Mouse (Mus musculus): ENCODE measurements around the gene Cerk.
A peak's percentile ranks its signal among the peaks of the same experiment; 100 is the strongest.
"Not testable (repeated sequence)": the region's sequence is repeated elsewhere in the genome, so short reads cannot be mapped to it uniquely, and the experiment has no call there.

Cerk gene

DNA sequence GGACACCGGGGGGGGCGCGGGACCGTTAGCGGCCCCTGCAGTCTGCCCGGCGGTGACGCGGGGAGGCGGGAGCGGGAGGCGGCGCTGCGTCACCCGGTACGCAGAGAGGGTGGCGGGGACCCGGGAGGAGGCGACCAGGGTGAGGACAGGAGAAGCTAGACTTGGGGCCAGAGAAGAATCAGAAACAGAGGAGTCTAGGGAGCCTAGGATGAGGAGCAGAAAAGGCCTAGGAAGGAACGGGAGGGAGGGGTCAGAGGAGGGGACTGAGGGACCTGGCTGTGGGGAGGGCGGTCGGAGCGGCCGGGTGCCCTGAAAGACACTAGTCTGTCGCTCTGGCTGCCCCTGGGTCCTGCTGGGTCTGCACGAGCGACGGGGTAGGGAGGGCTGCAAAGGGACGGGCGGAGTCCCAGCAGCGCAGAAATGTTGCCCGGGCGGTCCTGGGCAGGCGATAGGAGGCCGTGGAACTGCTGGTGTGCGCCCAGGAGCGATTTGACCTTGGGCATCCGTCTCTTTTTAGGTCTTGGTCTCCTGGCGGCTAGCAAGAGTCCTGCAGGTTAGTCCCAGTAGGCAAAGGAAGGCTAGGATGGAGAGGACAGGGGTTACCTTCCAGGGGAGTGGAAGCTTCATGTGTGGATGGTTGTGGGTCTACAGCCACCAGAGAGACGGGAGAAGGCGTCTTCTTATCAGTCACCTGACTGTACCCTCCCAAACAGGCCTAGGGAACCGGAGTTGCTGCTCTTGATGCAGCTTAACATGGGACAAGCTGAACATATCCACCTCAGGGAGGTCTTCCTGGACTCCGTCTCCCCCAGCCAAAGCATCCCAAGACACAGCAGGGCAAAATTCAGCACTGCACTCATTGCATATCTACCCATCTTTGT, at the start of gene Cerk:
Gene Cerk, minus strand, starts transcription at position 453 of the 881 bp plus-strand sequence.
- ATAC-seq (ENCODE audit: insufficient number of reproducible peaks, low FRiP score, low TSS enrichment), result peak; percentile 60

DNA sequence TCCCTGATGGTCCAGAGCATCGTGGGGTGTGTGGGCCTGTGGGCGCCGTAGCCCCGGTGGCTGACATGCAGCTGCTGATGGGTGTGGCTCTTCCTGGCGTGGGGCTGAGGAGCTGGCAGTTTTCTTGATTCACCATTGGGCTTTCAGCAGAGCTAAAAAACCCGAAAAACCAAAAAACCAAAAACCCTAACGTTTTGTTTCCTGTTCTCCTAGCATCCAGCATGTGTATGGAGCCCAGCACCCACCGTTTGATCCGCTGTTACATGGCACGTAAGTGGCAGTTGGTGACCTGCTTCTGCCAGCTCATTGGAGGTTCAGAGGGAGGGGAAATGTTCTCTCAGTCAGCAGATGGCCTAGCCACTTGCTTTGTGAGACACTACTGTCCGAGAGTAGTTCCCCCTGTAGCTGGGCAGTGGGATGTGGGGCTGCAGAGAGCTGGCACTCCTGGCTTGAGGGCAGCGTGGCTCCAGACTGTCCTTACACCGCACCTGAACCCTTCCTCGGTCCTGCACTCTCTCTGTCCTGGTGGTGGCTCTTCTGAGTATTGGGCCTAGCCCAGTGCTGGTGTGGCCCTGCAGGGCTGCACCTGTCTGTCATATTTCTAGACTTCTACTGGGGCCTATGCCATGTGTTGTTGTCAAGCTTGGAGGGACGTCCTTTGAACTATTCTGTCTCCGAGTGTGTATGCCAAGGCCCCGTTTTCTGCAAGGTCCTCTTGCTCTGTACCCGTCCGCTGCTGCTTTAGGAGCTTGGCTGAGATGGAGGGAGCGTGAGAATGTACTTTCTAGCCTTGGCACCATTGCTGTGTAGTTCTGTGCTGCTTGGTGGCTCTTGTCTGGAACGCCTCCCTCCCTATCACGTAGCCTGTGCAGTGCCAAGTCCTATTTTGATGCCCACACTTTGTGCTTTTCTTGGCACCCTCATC, 48.8 kb upstream of the Cerk start:
- peak; percentile 23; the same call in 1 of the 2 replicates for ATAC-seq (ENCODE audit: insufficient number of reproducible peaks, low FRiP score, low TSS enrichment)

DNA sequence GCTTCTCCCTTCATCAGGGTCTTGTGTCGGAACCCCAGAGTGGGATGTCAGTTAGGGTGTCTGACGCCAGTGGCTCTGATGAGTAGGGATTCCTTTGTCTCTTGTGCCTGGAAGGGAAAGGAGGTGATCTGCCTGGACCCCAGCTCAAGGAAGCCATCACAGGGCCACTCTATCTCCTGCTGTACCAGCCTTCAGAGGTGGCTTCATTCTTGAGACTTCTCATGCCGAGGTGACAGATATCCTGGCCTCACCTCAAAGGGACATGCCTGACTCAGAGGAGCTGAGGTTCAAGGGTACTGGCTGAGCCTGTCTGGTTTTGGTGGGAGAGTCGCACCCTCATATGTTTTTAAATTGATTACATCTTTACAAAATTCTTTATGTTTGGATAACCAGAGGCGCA, 48.1 kb upstream of the Cerk start:
- ATAC-seq (ENCODE audit: insufficient number of reproducible peaks, low FRiP score, low TSS enrichment), result no peak

DNA sequence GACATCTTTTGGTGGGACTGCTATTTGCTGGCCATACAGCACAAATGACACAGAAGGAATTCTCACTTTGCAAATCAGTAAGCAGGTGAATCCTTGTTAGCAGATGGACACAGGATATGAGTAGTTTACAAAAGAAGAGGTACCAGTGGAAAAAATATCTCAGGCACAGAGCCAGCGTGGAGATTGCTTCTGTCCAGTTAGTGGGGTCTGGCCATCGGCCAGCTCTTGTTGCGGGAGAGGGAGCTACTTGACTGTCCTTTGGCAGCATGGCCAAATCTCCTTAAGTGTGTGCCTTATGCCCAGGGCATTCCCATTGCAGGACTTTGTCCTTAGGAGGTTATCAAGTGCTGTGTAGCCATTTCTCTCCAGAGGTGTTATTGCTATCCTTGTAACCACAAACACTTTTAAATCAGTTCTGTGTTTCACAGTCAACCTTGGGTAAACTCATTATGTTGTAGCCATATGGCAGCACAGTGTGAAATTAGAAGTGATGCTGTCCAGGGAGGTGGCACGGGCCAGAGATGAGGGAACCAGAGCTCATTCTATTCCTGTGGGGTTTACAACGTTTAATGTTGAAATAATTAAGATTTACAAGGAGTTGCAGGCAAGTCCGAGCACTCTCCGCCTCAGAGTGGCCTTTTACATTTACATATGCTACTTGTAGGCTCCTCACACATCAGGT, 46.0 kb upstream of the Cerk start:
- peak; percentile 61 for ATAC-seq (ENCODE audit: insufficient number of reproducible peaks, low FRiP score, low TSS enrichment)

DNA sequence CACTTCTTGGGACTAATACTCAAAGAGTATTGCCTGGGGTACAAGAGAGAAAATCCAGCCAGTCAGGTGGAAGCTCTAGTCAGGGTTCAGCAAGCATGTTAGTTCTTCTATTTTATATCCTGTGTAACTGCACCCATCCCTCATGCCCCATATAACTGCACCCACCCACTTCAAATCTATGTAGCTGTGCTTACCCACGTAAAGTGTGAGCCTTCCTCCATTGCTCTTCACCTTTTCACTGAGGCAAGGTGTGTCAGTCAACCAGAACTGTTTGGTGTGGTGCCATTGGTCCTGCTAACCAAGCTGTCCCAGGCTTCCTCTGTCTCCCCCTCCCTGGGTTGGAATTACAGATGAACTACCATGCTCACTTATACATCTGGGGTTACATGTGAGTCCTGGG, 45.2 kb upstream of the Cerk start:
- ATAC-seq (ENCODE audit: insufficient number of reproducible peaks, low FRiP score, low TSS enrichment), result no peak

DNA sequence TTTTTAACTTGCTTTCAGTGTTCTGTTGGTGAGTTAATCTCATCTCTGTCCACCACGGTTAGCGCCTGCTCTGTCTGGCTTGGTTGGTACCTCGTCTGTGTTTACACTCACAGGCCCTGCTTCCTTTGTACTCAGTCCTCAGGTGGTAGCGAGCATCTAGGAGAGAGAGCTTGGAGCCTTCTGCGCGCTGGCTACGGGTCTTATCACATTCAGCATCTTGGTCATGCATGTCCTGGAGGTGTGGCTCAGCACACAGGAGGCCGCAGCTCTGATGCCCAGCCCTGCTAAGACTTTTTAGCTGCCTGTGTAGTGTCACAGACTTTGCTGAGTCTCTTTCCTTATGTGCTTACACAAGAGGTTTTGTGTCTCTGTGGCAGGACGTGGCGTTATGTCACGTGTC, 43.7 kb upstream of the Cerk start:
- ATAC-seq (ENCODE audit: insufficient number of reproducible peaks, low FRiP score, low TSS enrichment), result no peak

DNA sequence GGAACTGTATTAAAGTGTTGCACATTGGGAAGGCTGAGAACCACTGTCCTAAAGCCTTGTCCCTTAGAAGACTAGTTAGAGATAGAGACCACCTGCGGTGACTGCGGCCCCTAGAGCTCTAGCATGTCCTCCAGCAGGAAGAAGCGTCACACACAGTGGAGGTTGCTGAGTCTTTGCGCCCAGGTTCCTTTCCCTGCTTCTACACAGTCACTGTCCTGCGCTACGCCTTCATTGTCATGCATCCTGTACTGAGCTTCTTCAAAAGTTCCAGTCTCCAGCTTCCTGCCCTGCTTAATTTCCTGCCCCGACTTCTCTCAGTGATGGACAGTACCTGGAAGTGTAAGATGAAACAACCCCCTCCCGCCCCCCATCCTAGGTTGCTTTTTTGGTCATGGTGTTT, 43.1 kb upstream of the Cerk start:
- ATAC-seq (ENCODE audit: insufficient number of reproducible peaks, low FRiP score, low TSS enrichment), result no peak

DNA sequence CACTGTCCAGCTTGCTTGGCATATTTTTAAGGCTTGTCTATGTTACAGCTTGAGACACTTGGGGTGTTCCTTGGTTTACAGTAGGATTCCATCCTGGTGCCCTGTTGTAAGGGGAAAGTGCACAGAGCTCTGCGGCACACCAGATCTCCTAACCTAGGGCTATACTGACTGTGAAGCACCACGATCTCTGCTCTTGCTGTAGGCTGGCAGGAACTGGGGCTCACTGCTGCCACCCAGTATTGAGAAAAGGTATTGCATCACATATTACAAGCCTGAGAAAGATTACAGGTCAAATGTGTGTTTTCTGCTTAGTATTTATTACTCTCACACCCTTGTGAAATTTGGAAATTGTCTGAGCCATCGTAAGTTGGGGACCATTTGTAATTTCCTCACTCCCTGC, 42.2 kb upstream of the Cerk start:
- no peak for ATAC-seq (ENCODE audit: insufficient number of reproducible peaks, low FRiP score, low TSS enrichment)

DNA sequence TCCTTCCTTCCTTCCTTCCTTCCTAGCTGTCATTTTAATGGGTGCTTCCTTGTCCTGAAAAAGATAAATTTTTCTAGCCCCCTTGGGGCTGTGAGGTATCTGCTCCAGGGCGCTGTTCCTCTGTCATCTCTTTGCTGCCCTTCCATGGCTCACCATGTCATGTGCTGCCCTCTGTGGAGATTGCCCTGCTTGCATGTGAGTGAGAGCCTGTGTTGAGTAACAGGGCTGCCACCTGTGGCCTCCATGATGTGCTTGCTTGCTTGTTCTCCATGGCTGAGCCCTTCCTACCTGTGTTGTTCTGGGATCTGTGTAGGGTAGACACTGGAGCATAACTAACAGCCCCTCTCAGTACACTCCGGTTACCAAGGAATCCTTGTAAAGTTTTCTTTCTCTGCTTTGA, 41.0 kb upstream of the Cerk start:
- ATAC-seq (ENCODE audit: insufficient number of reproducible peaks, low FRiP score, low TSS enrichment), result no peak

DNA sequence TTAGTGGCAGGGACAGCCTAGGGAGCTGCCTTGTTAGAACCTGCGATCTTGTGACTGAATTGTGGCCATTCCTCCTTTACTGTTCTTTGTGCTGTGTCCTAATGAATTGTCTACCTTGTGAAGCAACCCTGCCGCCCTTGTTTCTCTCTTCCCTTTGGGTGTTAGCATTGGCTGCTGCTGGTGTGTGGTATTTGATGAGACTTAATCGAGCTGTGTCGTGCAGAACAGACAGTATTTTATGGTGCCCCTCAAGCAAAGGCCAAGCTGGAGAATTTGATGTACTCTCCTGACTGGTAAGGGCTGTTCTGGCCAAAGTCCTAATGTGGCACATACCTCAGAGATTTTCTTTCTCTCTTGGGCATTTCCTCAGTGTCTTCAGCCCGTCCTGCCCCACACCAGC, 40.3 kb upstream of the Cerk start:
- ATAC-seq (ENCODE audit: insufficient number of reproducible peaks, low FRiP score, low TSS enrichment), result no peak

DNA sequence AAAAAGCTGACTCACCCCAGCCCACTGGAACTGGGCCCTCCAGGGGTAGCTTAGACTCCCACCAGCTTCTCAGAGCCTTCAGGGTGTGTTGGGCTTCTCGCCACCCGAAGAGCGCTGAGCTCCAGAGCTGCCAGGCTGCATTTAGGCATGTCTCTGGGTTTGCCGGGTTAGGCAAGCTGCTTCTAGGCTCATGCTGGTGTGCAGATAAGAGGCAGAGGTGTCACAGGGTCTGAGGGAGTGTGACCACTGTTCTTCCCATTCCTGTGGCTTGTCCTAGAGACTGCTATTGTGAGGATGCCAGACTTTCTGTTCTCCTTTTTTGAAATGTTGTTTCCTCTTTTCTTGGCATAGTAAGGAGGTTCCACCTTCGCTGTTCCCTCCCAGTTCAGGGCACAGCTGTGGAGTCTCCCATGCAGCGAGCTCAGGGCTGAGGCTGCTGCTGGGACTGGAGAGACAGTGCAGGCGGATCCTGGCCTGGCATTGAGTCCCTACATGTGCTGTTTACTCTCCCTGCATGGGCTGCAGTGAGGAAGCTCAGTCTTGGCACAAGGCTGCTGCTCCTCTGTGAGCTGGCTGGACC, 39.1 kb upstream of the Cerk start:
- no peak for ATAC-seq (ENCODE audit: insufficient number of reproducible peaks, low FRiP score, low TSS enrichment)

DNA sequence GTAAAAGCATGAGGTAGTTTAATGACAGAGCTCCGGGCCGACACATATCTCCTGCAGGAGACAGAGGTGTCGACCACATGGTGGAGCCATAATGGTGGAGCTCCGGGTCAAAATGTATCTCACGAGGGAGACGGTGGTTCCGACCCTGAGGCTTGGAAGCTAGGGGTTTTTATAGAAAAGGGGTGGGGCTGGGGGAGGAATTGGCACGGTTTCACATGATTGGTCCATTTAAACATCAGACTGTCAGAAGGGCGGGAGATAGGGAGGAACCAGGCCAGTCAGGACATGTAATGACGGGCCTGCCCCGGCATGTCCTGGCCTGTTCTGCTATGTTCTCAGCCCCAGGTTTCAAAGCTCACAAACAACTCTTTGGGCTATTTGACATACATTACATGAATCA, 36.0 kb upstream of the Cerk start:
- not testable (repeated sequence) for ATAC-seq (ENCODE audit: insufficient number of reproducible peaks, low FRiP score, low TSS enrichment)

DNA sequence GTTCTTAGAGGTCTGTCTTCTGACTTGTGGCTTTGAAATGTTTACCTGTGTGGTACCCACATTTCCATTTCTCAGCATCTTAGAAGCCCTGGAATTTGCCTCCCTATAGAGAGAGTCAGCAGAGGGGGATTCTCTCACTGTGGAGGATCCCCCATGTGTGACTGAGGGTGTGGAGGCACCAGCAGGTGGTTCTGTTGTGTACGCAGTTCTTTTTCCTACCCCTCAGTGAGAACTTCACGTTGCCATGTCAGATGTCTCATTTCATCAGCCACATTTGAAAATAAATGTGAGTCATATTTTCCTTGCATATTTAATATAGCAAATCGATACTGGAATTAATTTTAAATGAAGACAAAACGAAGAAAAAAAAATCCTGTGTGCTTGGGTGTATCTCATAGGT, 35.4 kb upstream of the Cerk start:
- ATAC-seq (ENCODE audit: insufficient number of reproducible peaks, low FRiP score, low TSS enrichment), result no peak

DNA sequence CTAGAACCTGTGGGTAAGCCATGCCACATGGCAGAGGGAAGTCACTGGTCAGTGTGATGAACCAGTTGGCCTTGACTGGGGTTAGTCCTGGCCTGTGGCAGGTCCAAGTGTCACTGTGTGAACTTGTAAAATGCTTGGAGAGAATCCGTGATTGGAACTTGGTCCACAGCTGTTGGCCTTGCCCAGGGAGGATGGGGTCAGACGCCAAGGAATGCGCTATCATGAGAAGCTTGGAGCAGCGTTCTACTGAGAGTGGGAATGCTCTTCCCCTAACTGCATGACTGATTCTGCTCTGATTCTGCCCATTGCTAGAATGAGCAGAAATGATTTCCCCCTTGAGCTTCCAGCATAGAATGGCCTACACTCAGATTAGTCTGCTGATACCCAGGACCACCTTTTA, 34.8 kb upstream of the Cerk start:
- ATAC-seq (ENCODE audit: insufficient number of reproducible peaks, low FRiP score, low TSS enrichment), result no peak

DNA sequence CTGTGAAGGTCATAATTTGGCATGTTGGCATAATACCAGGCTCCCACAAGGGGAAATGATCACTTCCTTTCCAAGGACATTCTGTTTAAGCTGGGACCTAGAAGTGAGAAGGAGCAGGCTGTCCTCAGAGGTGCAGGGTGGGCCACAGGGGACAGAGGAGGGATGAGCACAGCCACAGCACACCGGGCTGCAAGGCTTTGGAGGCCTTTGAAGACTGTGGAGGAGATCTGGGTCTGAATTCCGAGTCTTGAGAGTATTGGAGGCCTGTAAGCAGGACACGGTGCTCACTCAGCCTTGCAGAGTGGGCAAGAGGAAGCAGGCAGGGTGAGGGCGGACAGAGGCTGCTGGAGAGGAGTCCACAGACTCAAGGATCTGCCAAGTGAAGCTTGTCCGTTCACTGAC, 34.3 kb upstream of the Cerk start:
- no peak for ATAC-seq (ENCODE audit: insufficient number of reproducible peaks, low FRiP score, low TSS enrichment)

DNA sequence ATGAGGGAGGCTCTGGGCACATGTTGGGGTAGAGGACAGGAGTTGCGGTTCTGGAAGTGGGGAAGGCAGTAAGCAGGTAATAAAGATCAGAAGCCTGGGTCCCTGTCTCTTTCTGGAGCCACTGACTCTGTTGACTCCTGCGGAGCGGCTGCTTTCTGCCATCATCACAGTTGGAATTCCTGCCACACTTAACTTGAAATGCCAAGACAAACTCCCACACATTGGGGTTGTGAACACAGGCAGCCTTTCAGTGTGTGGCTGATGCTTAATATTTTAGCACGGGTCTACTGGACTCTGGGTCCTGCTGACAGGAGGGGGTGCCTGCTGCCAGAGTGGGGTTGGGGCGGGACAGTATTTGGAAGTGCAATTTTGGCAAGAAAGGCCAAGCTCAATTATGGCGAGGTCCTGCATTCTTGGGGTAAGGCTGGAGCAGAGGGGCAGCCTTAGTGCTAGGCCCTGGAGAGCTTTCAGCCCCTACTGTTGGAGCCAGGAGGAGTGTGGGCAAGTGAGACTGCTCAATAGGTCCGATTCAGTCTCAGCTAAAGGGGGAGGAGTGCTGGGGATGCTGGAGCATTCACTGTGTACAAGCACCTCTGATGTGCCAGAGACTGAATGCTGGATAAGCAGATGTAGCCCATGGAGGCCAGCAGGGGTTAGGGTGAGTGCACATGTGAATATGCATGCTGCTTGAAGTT, 33.7 kb upstream of the Cerk start:
- ATAC-seq (ENCODE audit: insufficient number of reproducible peaks, low FRiP score, low TSS enrichment), result 0 out of 2 replicates have a peak, but pooled peaks have one; percentile 31

DNA sequence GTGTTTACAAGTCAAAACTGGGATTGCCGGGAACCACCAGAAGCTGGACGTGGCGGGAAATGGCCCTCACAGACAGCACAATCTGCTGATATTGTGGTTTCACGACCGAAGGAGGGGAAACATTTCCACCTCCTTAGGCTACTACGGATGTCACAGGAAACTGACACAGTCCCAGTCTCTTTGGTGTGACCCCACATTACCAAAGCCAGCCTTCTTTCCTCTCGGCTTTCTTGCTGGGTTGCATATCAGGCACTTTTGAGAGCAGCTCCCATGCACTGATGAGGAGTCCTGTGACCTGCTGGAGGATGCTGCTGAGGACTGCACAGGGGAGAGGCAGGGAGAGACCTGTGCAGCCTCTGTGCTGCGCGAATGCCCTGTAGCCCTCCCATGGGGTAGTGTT, 30.7 kb upstream of the Cerk start:
- ATAC-seq (ENCODE audit: insufficient number of reproducible peaks, low FRiP score, low TSS enrichment), result not testable (repeated sequence)

DNA sequence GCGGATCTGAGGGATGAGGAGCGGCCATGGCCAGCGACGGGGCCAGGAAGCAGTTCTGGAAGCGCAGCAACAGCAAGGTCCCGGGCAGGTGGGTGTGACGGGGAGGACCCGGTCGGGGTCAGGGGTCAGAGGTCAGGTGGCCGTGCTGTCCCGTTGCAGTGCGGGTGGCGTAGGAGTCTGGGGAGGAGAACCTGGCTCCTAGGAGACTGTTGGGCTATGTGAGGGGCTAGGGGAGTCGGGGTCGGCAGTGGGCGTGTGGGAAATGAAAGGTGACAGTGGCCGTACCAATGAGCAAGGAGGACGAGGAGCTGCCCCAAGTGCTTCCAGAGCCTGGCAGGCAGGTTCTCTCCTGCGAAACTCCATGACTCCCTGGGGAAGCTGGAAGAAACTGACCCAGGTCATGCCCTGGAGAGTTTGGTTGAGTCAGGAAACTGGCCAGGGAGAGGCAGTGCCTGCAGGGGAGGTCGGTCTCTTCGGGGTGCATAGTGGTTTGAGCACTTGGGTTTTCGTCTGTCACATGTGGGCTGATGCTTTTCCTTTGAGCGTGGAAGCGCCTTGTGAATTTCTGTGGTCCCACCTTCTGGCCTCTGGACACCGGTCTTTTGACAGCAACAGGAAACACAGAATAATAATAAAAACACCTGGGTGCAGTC, 28.7 kb upstream of the Cerk start:
- ATAC-seq (ENCODE audit: insufficient number of reproducible peaks, low FRiP score, low TSS enrichment), result no peak
